Mouse (Mus musculus) bone marrow macrophage, adult 2 months (primary cell): ENCODE data around the gene Elmo1.

Source experiments
- CTCF ChIP-seq: IDR thresholded peaks from 2 replicates; pipeline ENCODE4 v1.5.1; 2012; ENCODE audit warnings: low read depth, mild to moderate bottlenecking, low read length, moderate library complexity
- POLR2A ChIP-seq: IDR thresholded peaks from 2 replicates; pipeline ENCODE4 v1.6.1; 2012; ENCODE audit warnings: mild to moderate bottlenecking, low read depth, low read length, borderline replicate concordance

- no peak for TF ChIP-seq CTCF
- TF ChIP-seq POLR2A = no peak
Measured at GRCm38 (mm10) chr13:20525844-20526243, 435.4 kb downstream of the Elmo1 start.
